Mouse (Mus musculus) heart, postnatal 4 days (tissue): ENCODE results near the gene Ifitm3. TPM values are rescaled to one million over a fixed set of nuclear protein-coding genes. Genes with fewer than 3 reads are reported as not detected.
"Not testable (repeated sequence)": the region's sequence is repeated elsewhere in the genome, so short reads cannot be mapped to it uniquely, and the experiment has no call there.

Experiments used
- DNase-seq: peaks from one replicate; pipeline ENCODE4 v3.0.0; 2021
- total RNA-seq, 2 experiments: library from RNA; stranded (reverse); gene quantifications; 2 replicates each; pipeline ENCODE4 v1.2.3; 2021

Gene Ifitm3
- 10 to 100 TPM; 79.3 to 83.8 TPM for total RNA-seq

GRCm38 (mm10) chr7:141010593-141010992, at the start of gene Ifitm3:
TSS of gene Ifitm3 (minus strand) at chr7:141010770.
- peak; percentile 62 for DNase-seq

GRCm38 (mm10) chr7:141059929-141060328, 49.4 kb upstream of the Ifitm3 start:
- DNase-seq: no peak

GRCm38 (mm10) chr7:141058601-141059341, 48.2 kb upstream of the Ifitm3 start:
- no peak for DNase-seq

DNA sequence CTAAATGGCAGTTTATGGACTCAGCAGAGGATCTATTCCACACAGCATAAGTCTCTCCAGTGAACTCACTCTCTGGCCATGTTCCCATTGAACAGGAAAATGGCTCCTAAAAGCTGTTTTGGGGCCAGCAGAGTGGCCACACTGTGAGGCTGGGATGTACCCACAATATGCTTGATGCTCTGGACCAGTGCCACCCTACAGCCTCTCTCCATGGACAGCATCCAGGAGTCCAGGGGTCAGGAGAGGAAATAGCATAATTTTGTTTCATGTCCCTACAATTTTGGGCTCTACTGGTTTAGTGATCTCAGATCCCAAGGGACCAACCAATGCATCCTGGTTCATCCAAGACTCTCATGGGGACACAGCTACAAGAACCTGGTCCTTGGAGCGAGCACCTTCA, 47.0 kb upstream of the Ifitm3 start:
- no peak for DNase-seq

GRCm38 (mm10) chr7:141056976-141057375, 46.4 kb upstream of the Ifitm3 start:
- DNase-seq: no peak

- no peak for DNase-seq
Measured at GRCm38 (mm10) chr7:141055785-141056184, 45.2 kb upstream of the Ifitm3 start.

GRCm38 (mm10) chr7:141052421-141052820, 41.9 kb upstream of the Ifitm3 start:
- no peak for DNase-seq

- DNase-seq: no peak
Measured at GRCm38 (mm10) chr7:141052016-141052415, 41.4 kb upstream of the Ifitm3 start.

DNA sequence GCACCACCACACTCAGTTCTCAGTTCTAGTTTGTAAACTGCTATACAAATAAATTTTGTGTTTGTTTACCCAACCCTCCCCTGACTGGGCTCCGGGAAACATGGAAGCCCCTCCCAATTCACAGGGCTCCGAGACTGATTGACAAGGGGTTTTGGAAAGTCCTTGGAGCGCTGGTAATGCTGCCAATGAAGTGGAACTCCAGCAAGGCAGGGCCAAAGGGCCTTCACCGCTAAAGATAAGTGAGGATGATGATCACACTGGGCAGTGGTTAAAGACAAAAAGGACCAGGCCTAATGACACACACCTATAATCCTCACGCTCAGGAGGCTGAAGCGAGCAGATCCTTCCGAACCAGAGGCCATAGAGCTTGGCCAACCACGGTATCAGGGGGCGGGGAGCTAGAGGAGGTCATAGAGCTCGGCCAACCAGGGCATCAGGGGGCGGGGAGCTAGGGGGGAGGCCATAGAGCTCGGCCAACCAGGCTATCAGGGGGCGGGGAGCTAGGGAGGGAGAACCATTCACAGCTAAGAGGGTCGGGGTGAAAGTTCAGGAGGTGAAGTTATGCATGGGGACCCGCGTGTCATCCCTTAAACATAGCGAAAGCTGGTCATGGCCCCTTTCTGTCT, 40.6 kb upstream of the Ifitm3 start:
- DNase-seq: no peak

DNA sequence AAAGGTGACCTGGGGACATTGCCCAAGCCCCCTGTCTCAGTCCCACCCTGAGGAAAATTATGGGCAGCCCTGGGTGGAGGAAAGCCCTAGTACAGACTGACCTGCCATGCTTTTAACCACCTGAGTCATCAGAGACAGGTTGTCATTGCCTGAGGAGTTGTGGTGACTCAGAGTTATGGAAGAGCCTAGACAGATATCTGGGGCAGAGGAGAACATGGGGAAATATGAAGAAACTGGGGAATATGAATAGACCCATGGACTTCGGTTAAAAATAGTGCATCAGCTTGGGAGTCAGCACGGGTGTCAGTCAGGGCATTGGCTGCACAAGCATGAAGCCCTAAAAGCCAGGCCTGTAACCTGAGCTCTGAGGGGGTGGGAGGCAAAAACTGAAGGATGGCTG, 38.8 kb upstream of the Ifitm3 start:
- DNase-seq: no peak

- DNase-seq: peak; percentile 96
Measured at GRCm38 (mm10) chr7:141048226-141049218, 38.0 kb upstream of the Ifitm3 start.

GRCm38 (mm10) chr7:141047581-141048225, 37.1 kb upstream of the Ifitm3 start:
- peak; percentile 83 for DNase-seq

GRCm38 (mm10) chr7:141046931-141047580, 36.5 kb upstream of the Ifitm3 start:
- peak; percentile 43 for DNase-seq

DNA sequence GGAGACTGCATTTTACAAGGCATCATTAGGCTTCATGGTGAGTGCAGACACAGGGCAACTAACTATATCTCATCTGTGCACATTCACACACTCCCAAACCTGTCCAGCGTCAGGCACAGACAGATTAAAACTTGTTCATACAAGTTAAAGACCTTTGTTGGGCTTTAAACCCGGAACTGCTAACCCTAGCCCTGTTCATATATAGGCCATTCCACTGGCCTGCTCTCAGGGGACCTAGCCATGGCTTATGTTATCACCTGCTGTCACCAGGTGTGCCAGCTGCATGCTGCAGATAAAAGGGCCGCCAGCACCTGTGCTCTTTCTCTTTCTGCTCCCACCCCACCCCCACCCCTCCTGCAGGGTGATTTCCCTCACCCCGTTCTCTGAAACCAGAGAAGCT, 32.0 kb upstream of the Ifitm3 start:
- DNase-seq: no peak

- peak; percentile 88 for DNase-seq
Measured at GRCm38 (mm10) chr7:141041661-141042060, 31.1 kb upstream of the Ifitm3 start.

DNA sequence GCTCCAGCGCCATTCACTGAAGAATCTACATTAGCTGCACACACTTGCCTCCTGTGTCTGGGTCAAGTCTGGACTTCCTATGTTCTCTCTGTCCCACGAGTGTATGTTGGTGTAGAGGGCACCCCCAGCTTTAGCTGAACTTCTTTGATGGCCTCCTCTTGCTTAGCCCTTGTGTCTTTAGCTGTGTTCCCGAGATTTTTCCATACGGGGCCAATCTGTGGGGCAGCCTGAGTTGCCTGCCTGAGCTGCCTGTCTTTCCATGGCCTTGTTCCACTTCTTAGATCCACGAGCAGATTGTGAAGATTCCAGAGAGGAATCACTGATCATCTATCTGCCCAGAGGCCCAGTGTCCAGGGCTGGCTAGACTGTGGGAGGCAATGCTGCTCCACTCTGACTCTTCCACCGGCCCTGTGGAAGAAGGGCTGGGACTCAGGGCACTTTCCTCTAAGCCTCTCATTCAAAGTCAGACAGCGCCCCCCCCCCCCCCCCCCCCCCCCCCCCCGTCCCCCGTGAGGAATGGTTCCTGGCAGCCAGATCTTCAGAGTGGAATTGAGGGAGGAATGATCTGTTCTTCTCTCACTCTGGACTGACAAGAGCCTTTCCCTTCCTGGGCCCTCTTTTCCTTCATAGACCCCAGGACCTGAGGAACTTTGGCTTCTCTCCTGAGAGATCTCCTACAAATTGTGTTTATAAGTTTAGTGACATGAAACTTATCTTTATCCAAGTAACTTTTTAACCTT, 30.5 kb upstream of the Ifitm3 start:
- DNase-seq: no peak

DNA sequence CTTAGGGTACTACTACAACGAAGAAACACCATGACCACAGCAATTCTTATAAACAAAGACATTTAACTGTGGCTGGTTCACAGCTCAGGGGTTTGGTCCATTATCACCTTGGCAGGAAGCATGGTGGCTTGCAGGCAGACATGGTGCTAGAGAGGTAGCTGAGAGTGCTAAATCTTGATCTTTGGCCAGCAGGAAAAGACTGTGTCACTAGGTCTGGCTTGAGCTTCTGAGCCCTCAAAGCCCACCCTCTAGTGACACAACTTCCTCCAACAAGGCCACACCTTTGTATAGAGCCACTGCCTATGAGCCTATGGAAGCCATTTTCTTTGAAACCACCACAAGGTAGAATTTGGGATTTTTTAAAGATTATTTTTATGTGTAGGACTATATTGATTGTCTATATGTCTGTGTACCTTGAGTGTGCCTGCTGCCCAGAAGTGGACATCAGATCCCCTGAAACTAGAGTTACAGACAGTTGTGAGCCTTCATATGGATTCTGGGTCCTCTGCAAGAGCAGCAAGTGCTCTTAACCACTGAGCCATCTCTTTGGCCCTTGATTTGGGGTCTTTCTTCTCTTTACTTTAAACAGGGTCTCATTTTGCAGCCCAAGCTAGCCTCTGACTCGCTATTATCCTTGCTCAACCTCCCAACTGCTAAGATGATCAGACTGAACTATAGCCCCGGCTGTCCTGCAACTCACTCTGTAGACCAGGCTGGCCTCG, 29.0 kb upstream of the Ifitm3 start:
- no peak for DNase-seq

GRCm38 (mm10) chr7:141038090-141039032, 27.8 kb upstream of the Ifitm3 start:
- DNase-seq: no peak

DNA sequence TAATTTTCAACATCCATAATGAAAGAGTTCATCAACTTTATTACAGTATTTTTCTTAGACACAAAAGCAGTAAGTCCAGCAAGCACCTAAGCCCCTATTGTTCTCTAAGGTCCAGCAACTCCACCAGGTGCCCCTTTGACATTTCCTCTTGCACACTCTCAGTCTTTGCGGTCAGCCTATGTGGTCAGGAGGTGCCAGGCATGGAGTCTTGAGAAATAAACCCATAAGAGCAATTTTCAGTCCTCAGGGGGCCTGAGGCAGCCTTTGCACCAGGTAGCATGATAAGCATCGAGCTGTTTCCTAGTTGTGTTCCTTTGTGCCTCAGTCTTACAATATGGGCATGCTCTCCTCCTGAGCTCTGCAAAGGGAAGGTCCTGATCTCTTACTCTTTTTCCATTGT, 26.1 kb upstream of the Ifitm3 start:
- DNase-seq: not testable (repeated sequence)
